Mouse (Mus musculus) mammary gland, adult 2 months (tissue): Measurements from ENCODE around the gene Rad50. TPM values are rescaled to one million over a fixed set of nuclear protein-coding genes. Genes with fewer than 3 reads are reported as not detected.

ENCODE experiments used
- polyA plus RNA-seq: library from polyadenylated mRNA; depleted of rRNA; stranded (reverse); fragments of >200 nt; gene quantifications from 2 replicates; pipeline ENCODE4 v1.2.3, GENCODE M21; 2012; ENCODE audit warnings: low replicate concordance; rRNA removed

Gene Rad50
- 4.5 and 5.6 TPM in 2 replicates for polyA plus RNA-seq

GRCm38 (mm10) chr11:53706934-53707717, at the start of gene Rad50:
TSS of gene Rad50 (minus strand) at chr11:53707319.

GRCm38 (mm10) chr11:53720715-53721114, 13.6 kb upstream of the Rad50 start, which contains the start of gene Il5:
TSS of gene Il5 (plus strand) at chr11:53720794.

GRCm38 (mm10) chr11:53634556-53634955, 72.6 kb downstream of the Rad50 start, which contains the start of gene Il13:
TSS of gene Il13 (minus strand) at chr11:53634702.

GRCm38 (mm10) chr11:53618619-53619198, 88.4 kb downstream of the Rad50 start, which contains the start of gene Il4:
TSS of gene Il4 (minus strand) at chr11:53618669.

Other genes starting within 250 kb of the Rad50 start
- not detected in 2 replicates for gene Gm9837, start 236.8 kb downstream of the Rad50 start, polyA plus RNA-seq
- not detected in 2 replicates for gene Gm9945, start 227.2 kb downstream of the Rad50 start, polyA plus RNA-seq
- 0.06 and 0.10 TPM in 2 replicates for gene Sowaha, start 227.0 kb downstream of the Rad50 start, polyA plus RNA-seq
- gene Sept8, start 188.1 kb downstream of the Rad50 start, polyA plus RNA-seq = 31.3 and 35.0 TPM in 2 replicates
- gene Kif3a, start 139.9 kb downstream of the Rad50 start, polyA plus RNA-seq = 3.7 and 10.5 TPM in 2 replicates
- 0.63 TPM in 1 of 2 replicates, not detected in the other for gene Il4, start 88.7 kb downstream of the Rad50 start, polyA plus RNA-seq
- 0.16 and 0.18 TPM in 2 replicates for gene Il13, start 72.6 kb downstream of the Rad50 start, polyA plus RNA-seq
- not detected in 2 replicates for gene Il5, start 13.5 kb upstream of the Rad50 start, polyA plus RNA-seq
- gene Irf1, start 62.7 kb upstream of the Rad50 start, polyA plus RNA-seq = 89.0 and 192 TPM in 2 replicates
- gene Gm17334, start 65.9 kb upstream of the Rad50 start, polyA plus RNA-seq = 1.2 and 1.9 TPM in 2 replicates
- 12.4 and 15.6 TPM in 2 replicates for gene Gm12216, start 151.9 kb upstream of the Rad50 start, polyA plus RNA-seq
- gene Slc22a5, start 184.3 kb upstream of the Rad50 start, polyA plus RNA-seq = 20.5 and 32.3 TPM in 2 replicates